Mouse (Mus musculus) limb, embryonic 14.5 days (tissue): ENCODE measurements around the gene Tas2r134. TPM values are rescaled to one million over a fixed set of nuclear protein-coding genes. Genes with fewer than 3 reads are reported as not detected.

Experiments
- ATAC-seq: fragments of 200-750 bp; cut with Nextera tagmentation; 2 replicates; pipeline ENCODE4 v1.8.0; 2017; ENCODE audit warnings: low read depth, moderate number of reproducible peaks, moderate TSS enrichment; ENCODE audit not compliant: low FRiP score
- DNase-seq: peaks from one replicate; pipeline ENCODE4 v3.0.0-alpha.2; 2015; ENCODE audit warnings: low spot score
- H3K27ac ChIP-seq: fragments of 300-500 bp; sonication (generic); replicated peaks from 2 replicates; pipeline ENCODE4 v1.5.1; 2014; ENCODE audit warnings: low read depth, mild to moderate bottlenecking, low read length, moderate library complexity, mixed read lengths
- H3K27me3 ChIP-seq: fragments of 300-500 bp; sonication (generic); 2 replicates; pipeline ENCODE4 v1.6.1; 2014; ENCODE audit warnings: low read length, mixed read lengths; ENCODE audit not compliant: control insufficient read depth, insufficient read depth
- H3K36me3 ChIP-seq: fragments of 300-500 bp; sonication (generic); 2 replicates; pipeline ENCODE4 v1.6.1; 2014; ENCODE audit warnings: mild to moderate bottlenecking, low read length, moderate library complexity, mixed read lengths; ENCODE audit not compliant: control insufficient read depth, insufficient read depth
- H3K4me1 ChIP-seq: fragments of 300-500 bp; sonication (generic); 2 replicates; pipeline ENCODE4 v1.6.1; 2014; ENCODE audit warnings: antibody characterized with exemption, low read length, mixed read lengths; ENCODE audit not compliant: control insufficient read depth, insufficient read depth
- H3K4me2 ChIP-seq: fragments of 300-500 bp; sonication (generic); replicated peaks from 2 replicates; pipeline ENCODE4 v1.6.1; 2014; ENCODE audit warnings: low read depth, mild to moderate bottlenecking, low read length, moderate library complexity; ENCODE audit not compliant: severe bottlenecking
- H3K4me3 ChIP-seq: fragments of 300-500 bp; sonication (generic); replicated peaks from 2 replicates; pipeline ENCODE4 v1.5.1; 2014; ENCODE audit warnings: low read length
- H3K9ac ChIP-seq: fragments of 300-500 bp; sonication (generic); 2 replicates; pipeline ENCODE4 v1.6.1; 2014; ENCODE audit warnings: mild to moderate bottlenecking, low read depth, low read length, moderate library complexity; ENCODE audit not compliant: severe bottlenecking
- H3K9me3 ChIP-seq: fragments of 300-500 bp; sonication (generic); 2 replicates; pipeline ENCODE4 v1.6.1; 2016; ENCODE audit warnings: low read length; ENCODE audit not compliant: control insufficient read depth
- POLR2A ChIP-seq: fragments of 200-500 bp; IDR thresholded peaks from 2 replicates; pipeline ENCODE4 v1.8.0; 2012; ENCODE audit warnings: inconsistent platforms, mild to moderate bottlenecking, moderate library complexity, borderline replicate concordance; ENCODE audit not compliant: insufficient read depth, insufficient read length; ENCODE audit errors: extremely low read depth
- WGBS: fragments of 180-500 bp; shearing (Covaris S2); extraction: QIAGEN DNeasy Blood & Tissue Kit; methylation state at CpG from one replicate; pipeline ENCODE4 v1.1.7; 2014; 5-methylcytosine and 5-hydroxymethylcytosine counted together
- polyA plus RNA-seq, 2 experiments: library from polyadenylated mRNA; depleted of rRNA in 1 of 2; stranded (reverse) in 1 of 2; unstranded in 1 of 2; fragments of >200 nt; fragmentation: Nextera tagmentation in 1 of 2; extraction: Ambion mirVana in 1 of 2; gene quantifications; 2 replicates each; pipeline versions ENCODE4 v1.2.1 to v1.2.3; 2012 to 2014

The Tas2r134 gene
- polyA plus RNA-seq, 2 experiments, result not detected

DNA sequence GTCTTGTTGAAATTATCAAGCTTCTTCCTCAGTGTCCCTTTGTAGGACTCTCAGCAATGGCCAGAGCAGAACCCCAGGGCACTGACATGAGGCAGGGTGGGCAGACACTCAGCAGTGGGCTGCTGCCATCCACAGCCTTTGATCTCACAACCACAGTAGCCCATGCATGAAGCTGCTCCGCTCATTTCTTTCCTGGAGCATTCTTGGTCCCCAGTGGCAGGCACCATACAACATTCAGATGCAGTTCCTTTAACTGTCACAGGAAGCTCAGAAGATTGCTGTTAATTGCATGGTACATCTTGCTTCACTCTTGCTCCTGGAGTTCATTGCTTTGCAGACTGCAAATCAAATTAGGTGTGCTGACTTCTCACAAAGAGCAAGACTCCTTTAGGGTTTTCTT is 37.7 kb upstream of the Tas2r134 start:
- DNase-seq (no peak), ATAC-seq (no peak)
- Histone ChIP-seq H3K4me3 (no peak overlapping the region), H3K4me1 (no peaks in the 10 kb centered on the region), H3K9me3 (no peaks in the 10 kb centered on the region), H3K36me3 (no peaks in the 10 kb centered on the region), H3K27me3 (no peaks in the 10 kb centered on the region), H3K4me2 (no peak overlapping the region), H3K27ac (no peak overlapping the region), H3K9ac (no peak overlapping the region)
- TF ChIP-seq POLR2A, result no peak
- 46% methylated on average over 1 of the region's 1 CpGs for WGBS

DNA sequence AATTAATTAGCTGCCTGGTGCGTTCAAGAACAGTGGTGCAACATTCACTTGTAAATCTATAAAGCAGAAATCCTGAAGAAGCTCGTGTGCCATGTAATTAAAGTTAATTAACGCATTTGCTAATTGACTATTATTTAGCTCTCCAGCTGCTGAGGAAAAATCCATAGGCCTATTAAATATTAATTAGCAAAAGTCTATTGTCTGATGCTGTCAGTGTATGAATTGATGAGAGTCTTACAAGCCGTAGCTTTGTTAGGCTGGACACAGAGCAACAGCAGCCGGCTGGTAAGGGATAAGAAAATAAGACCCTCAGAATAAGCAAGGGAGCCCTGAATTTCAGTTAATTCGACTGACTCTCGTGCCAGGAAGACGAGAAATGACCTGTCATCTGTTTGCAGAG is 37.0 kb upstream of the Tas2r134 start:
- Histone ChIP-seq H3K9me3 (no peaks in the 10 kb centered on the region), H3K9ac (no peak overlapping the region), H3K4me1 (no peaks in the 10 kb centered on the region), H3K27me3 (no peaks in the 10 kb centered on the region), H3K36me3 (no peaks in the 10 kb centered on the region), H3K4me3 (no peak overlapping the region), H3K4me2 (no peak overlapping the region), H3K27ac (no peak overlapping the region)
- DNase-seq, result no peak
- WGBS, result 58% methylated on average over 8 of the region's 8 CpGs
- TF ChIP-seq POLR2A, result no peak
- ATAC-seq, result no peak

- Histone ChIP-seq H3K4me1 (no peaks in the 10 kb centered on the region), H3K36me3 (no peaks in the 10 kb centered on the region), H3K9ac (no peak overlapping the region), H3K27me3 (no peaks in the 10 kb centered on the region), H3K4me3 (no peak overlapping the region), H3K27ac (no peak overlapping the region), H3K9me3 (no peaks in the 10 kb centered on the region), H3K4me2 (no peak overlapping the region)
- no peak for ATAC-seq
- TF ChIP-seq POLR2A, result no peak
- no peak for DNase-seq
Measured at GRCm38 (mm10) chr2:51592157-51592556, 35.2 kb upstream of the Tas2r134 start.

DNA sequence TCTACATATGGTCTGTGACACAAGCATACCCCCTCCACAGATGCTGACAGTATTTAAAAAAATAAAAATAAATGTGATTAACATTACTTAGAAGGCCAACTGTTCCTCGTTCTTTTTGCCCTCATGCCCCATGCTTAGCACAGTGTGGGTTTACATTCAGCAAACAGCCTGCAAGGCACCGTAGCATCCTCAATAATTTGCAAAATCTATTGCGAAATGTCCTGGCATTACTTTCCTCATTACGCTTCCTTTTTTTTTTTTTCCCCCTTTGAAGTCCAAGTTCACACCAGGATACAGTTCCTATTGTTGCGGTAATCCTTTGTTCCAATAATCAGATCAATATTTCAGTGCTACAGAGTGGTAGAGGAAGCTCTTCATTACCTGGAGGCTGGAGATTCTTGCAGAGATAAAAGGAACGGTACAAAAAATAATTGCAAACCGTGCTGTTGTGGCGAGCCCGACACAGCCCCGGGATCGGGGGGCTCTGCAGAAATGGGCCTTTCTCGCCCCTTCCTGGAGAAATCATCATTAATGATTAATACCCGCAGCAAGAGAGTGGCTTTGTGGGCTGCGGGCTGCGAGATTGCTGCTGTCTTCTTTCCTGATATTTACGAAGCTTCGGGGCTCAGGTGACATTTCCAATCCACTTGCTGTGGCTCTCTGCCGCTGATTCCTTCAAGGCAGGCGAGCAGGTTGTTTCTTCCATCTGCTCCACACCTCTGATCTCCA is 27.7 kb upstream of the Tas2r134 start:
- DNase-seq (no peak), ATAC-seq (no peak)
- Histone ChIP-seq H3K9me3 (no peaks in the 10 kb centered on the region), H3K9ac (no peak overlapping the region), H3K4me3 (no peak overlapping the region), H3K27me3 (no peaks in the 10 kb centered on the region), H3K27ac (no peak overlapping the region), H3K36me3 (no peaks in the 10 kb centered on the region), H3K4me1 (no peaks in the 10 kb centered on the region), H3K4me2 (no peak overlapping the region)
- 59% methylated on average over 19 of the region's 19 CpGs for WGBS
- no peak for TF ChIP-seq POLR2A

DNA sequence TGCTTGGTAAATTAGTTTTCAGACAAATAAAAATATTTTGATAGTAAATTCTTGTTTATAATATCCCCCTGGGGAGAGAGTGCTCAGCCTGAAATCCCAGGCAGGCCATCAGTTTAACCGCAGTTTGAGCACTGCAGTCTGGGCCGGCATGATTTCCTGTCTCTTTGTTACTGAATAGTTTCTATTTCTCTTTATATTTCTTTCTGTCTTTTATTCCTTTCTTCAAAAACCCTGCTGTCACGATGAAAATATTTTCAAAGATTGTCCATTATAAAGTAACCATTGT is 27.2 kb upstream of the Tas2r134 start:
- Histone ChIP-seq H3K9ac (no peak overlapping the region), H3K9me3 (no peaks in the 10 kb centered on the region), H3K4me2 (no peak overlapping the region), H3K4me3 (no peak overlapping the region), H3K36me3 (no peaks in the 10 kb centered on the region), H3K4me1 (no peaks in the 10 kb centered on the region), H3K27ac (no peak overlapping the region), H3K27me3 (no peaks in the 10 kb centered on the region)
- ATAC-seq (no peak), DNase-seq (no peak)
- no peak for TF ChIP-seq POLR2A
- 51% methylated on average over 3 of the region's 3 CpGs for WGBS

DNA sequence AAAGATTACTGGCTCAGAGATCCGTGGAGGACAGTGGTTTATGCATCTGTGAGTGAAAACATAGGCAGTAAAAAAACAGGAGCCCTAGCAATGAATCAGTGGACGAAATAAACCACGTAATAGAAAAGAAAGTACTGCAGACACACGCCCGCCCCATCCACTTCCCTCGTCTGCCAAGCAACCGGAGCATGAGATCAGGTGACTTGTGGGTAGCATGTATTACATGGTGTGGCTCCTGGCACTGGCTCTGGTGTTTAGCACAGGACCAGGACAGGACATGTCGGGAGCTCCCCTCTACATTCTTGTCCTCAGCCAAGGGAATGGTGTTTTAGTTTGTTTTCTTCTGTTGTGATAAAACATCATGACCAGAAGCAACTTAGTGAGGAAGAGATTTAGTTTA is 26.4 kb upstream of the Tas2r134 start:
- ATAC-seq, result no peak
- Histone ChIP-seq H3K4me3 (no peak overlapping the region), H3K36me3 (no peaks in the 10 kb centered on the region), H3K9ac (no peak overlapping the region), H3K4me1 (no peaks in the 10 kb centered on the region), H3K27ac (no peak overlapping the region), H3K4me2 (no peak overlapping the region), H3K27me3 (no peaks in the 10 kb centered on the region), H3K9me3 (no peaks in the 10 kb centered on the region)
- DNase-seq, result no peak
- TF ChIP-seq POLR2A, result no peak
- 69% methylated on average over 8 of the region's 8 CpGs for WGBS
